Mouse (Mus musculus): ENCODE data around the gene Rag1. TPM values are rescaled to one million over a fixed set of nuclear protein-coding genes. Genes with fewer than 3 reads are reported as not detected.
A peak's percentile ranks its signal among the peaks of the same experiment; 100 is the strongest.

Gene Rag1
- total and polyA plus RNA-seq, 2 experiments from 2014 or later, result 0.11 to 0.37 TPM

DNA sequence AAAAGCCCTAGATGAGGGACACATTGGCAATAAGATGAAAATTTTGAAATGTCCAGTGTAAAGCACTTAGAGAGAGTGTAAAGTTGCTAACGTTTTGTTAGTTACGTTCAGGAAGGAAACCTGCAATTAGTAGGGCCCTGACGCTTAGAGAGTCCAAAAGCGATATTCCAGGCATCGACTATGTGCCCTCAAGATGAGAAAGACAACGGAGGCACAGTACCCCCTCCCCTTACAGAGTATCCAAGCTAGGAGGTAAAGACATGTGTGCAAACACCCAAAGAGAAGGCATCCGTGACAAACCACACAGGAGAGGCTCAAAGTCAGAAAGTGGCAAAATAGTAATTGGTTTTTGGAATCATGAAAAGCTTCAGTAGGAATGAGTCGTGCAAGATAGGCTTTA lies 56.4 kb downstream of the Rag1 start:
- 50% methylated on average over 8 of the region's 8 CpGs for WGBS
- no peak for DNase-seq (ENCODE audit: low spot score)

DNA sequence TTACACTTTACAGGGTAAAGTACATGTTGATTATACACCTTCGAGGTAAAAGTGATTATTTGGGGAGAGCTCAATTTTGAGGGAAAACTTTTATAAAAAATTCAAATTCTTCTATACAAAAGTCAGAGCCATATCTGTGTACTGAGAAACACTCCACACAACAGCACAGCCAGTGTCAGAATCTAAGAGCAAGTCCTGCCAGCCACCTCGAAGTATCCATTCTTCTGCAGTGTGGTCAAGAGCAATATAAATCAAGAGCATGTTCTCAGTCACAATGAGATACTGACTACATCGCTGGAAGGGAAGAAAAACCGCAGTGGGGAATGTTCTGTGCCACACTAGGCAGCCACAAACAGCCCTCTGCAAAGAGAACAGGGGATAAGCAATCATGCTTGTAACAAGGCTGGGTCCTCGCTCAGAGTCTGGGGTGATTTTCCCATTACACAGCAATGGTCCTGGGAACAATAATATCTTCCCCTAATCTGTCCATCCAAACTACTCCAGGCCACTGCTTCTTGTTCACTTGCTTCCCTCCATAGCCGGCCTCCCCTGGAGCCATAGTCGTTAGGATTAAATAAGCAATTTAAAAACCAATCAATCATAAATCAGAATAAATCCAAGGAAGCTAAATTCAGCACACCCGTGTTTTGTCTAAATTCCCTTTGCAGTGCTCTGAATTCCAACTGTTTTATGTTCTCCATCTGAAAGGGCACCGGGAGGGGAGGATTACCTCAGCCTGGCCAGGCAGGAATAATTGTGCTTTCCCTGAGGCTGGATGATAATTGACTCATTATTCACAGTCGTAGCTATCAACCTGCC lies 57.1 kb downstream of the Rag1 start:
- peak; percentile 61 for DNase-seq (ENCODE audit: low spot score)
- no peak for TF ChIP-seq CTCF (IDR thresholded peaks at IDR 0.05; ENCODE audit: low read depth)
- WGBS, result 27% methylated on average over 10 of the region's 10 CpGs
- H3K4me1 ChIP-seq (ENCODE audit: insufficient read depth, low read length), result peaks cover 6% of the 10 kb centered on the region; the same call in 1 of the 2 replicates
- peak overlapping the region; percentile 29; the same call in 1 of the 2 replicates for H3K27ac ChIP-seq
- no peak overlapping the region for H3K4me3 ChIP-seq (ENCODE audit: low read length)
- no peaks in the 10 kb centered on the region for H3K9me3 ChIP-seq (ENCODE audit: low read length)
- no peaks in the 10 kb centered on the region for H3K27me3 ChIP-seq (ENCODE audit: insufficient read depth, low read length)
- ATAC-seq, result peak; percentile 70
- H3K9ac ChIP-seq (replicated peaks; ENCODE audit: low read length), result no peak overlapping the region
- no peaks in the 10 kb centered on the region for H3K36me3 ChIP-seq (ENCODE audit: insufficient read depth, low read length)
- H3K4me2 ChIP-seq (ENCODE audit: low read depth, low read length), result no peak overlapping the region

More for the DNA sequence above, 56.4 kb downstream of the Rag1 start:
- peak overlapping the region; percentile 27; the same call in 1 of the 2 replicates for H3K27ac ChIP-seq
- no peak for TF ChIP-seq CTCF (IDR thresholded peaks at IDR 0.05; ENCODE audit: low read depth)
- no peak overlapping the region for H3K4me2 ChIP-seq (ENCODE audit: low read depth, low read length)
- H3K27me3 ChIP-seq (ENCODE audit: insufficient read depth, low read length), result no peaks in the 10 kb centered on the region
- no peak overlapping the region for H3K9ac ChIP-seq (replicated peaks; ENCODE audit: low read length)
- H3K9me3 ChIP-seq (ENCODE audit: low read length), result no peaks in the 10 kb centered on the region
- peaks cover 6% of the 10 kb centered on the region; the same call in 1 of the 2 replicates for H3K4me1 ChIP-seq (ENCODE audit: insufficient read depth, low read length)
- no peak for ATAC-seq
- no peaks in the 10 kb centered on the region for H3K36me3 ChIP-seq (ENCODE audit: insufficient read depth, low read length)
- no peak overlapping the region for H3K4me3 ChIP-seq (ENCODE audit: low read length)

DNA sequence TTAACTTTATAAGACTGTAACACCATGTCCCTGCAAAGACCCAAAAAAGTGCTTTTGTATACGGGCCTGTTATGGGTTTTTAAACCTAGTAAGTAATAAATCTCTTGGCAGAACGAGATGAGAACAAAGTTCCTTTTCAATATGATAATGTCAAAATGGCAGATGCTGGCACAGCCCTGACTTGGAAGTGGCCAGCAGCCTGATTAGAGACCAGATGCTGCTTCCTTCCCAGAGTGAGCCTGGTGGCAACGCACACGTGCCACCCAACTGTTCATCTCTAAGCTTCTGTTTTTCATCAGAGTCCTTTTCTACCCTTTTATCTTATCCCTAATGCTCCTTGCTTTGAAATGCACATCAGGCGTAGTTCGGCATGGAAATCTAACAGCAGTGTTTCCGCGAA lies 57.9 kb downstream of the Rag1 start:
- no peaks in the 10 kb centered on the region for H3K9me3 ChIP-seq (ENCODE audit: low read length)
- H3K9ac ChIP-seq (replicated peaks; ENCODE audit: low read length), result no peak overlapping the region
- H3K27me3 ChIP-seq (ENCODE audit: insufficient read depth, low read length), result no peaks in the 10 kb centered on the region
- no peak overlapping the region for H3K4me2 ChIP-seq (ENCODE audit: low read depth, low read length)
- 55% methylated on average over 8 of the region's 8 CpGs for WGBS
- no peaks in the 10 kb centered on the region for H3K36me3 ChIP-seq (ENCODE audit: insufficient read depth, low read length)
- no peak for ATAC-seq
- H3K4me3 ChIP-seq (ENCODE audit: low read length), result no peak overlapping the region
- H3K27ac ChIP-seq, result no peak overlapping the region
- DNase-seq (ENCODE audit: low spot score), result peak; percentile 25
- H3K4me1 ChIP-seq (ENCODE audit: insufficient read depth, low read length), result peaks cover 6% of the 10 kb centered on the region; the same call in 1 of the 2 replicates
- no peak for TF ChIP-seq CTCF (IDR thresholded peaks at IDR 0.05; ENCODE audit: low read depth)

Other genes starting within 250 kb of the Rag1 start
- 0.07 TPM in 1 of 2 replicates, not detected in the other for gene Rag2, start 24.8 kb downstream of the Rag1 start, total RNA-seq (2014; rRNA removed)
- not detected in 2 replicates for gene Rag2, start 24.8 kb downstream of the Rag1 start, polyA plus RNA-seq (2015; fragmentation: Nextera tagmentation; extraction: Ambion mirVana)
- gene B230118H07Rik, start within 50 bp of the Rag1 start, total RNA-seq (2014; rRNA removed), result 12.6 and 13.3 TPM in 2 replicates
- 57.3 and 59.3 TPM in 2 replicates for gene B230118H07Rik, start within 50 bp of the Rag1 start, polyA plus RNA-seq (2015; fragmentation: Nextera tagmentation; extraction: Ambion mirVana)
- 21.9 and 26.3 TPM in 2 replicates for gene Traf6, start 28.9 kb upstream of the Rag1 start, total RNA-seq (2014; rRNA removed)
- gene Traf6, start 28.9 kb upstream of the Rag1 start, polyA plus RNA-seq (2015; fragmentation: Nextera tagmentation; extraction: Ambion mirVana), result 6.1 and 6.8 TPM in 2 replicates
- 5.7 and 8.0 TPM in 2 replicates for gene Prr5l, start 233.5 kb upstream of the Rag1 start, total RNA-seq (2014; rRNA removed)
- gene Prr5l, start 233.5 kb upstream of the Rag1 start, polyA plus RNA-seq (2015; fragmentation: Nextera tagmentation; extraction: Ambion mirVana), result 3.6 and 4.8 TPM in 2 replicates
- gene Commd9, start 236.7 kb upstream of the Rag1 start, total RNA-seq (2014; rRNA removed), result 74.0 and 111 TPM in 2 replicates
- 89.8 and 94.6 TPM in 2 replicates for gene Commd9, start 236.7 kb upstream of the Rag1 start, polyA plus RNA-seq (2015; fragmentation: Nextera tagmentation; extraction: Ambion mirVana)